Mouse (Mus musculus): ENCODE data around the gene Bpifa5. TPM values are rescaled to one million over a fixed set of nuclear protein-coding genes. Genes with fewer than 3 reads are reported as not detected.
"Not testable (repeated sequence)": the region's sequence is repeated elsewhere in the genome, so short reads cannot be mapped to it uniquely, and the experiment has no call there.

The Bpifa5 gene
- total RNA-seq (2021): not detected
- long read RNA-seq, experiment 1: 0 reads
- long read RNA-seq, experiment 2: 0 reads

- intact Hi-C loops (cut with DNase I): no loop called here
- DNase-seq (ENCODE audit: low spot score in 2 of 2): no peak
Observed at GRCm38 (mm10) chr2:154162307-154162706, at the start of gene Bpifa5. TSS of gene Bpifa5 (plus strand) at chr2:154162607.

- no peak for DNase-seq (ENCODE audit: low spot score in 2 of 2)
- intact Hi-C loops (cut with DNase I): no loop called here
Observed at GRCm38 (mm10) chr2:154117381-154117780, 45.0 kb upstream of the Bpifa5 start.

- no peak for DNase-seq (ENCODE audit: low spot score in 2 of 2)
- intact Hi-C loops (cut with DNase I): no loop called here
Observed at GRCm38 (mm10) chr2:154130120-154130519, 32.3 kb upstream of the Bpifa5 start, which contains the start of gene Bpifa3. TSS of gene Bpifa3 (plus strand) at chr2:154130336.

DNA sequence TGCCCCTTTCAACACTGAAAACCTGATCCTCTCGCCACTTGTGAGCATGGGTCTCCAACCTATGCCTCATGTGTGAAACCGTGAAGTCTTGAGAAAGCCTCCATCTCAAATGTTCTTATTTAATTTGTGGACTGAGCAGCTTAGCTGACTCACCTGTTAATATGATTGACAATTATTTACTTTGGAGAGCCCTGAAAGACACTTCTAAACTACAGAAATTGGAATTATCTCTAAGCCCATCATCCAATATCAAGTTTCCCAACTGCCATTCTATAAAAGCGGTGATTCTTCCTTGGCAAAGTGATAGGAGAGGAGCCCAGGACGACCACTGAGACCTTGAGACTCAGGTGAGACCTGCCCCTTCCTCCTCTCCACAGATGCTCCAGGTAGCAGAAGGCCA is 19.8 kb upstream of the Bpifa5 start, which contains the start of gene Bpifa1:
Gene Bpifa1, plus strand, starts transcription at position 301 of the 400 bp plus-strand sequence.
- DNase-seq (ENCODE audit: low spot score in 2 of 2): no peak
- intact Hi-C loops (cut with DNase I): no loop called here

- intact Hi-C loops (cut with DNase I): no loop called here
- peak; percentile 10 to 44 for DNase-seq (ENCODE audit: low spot score in 2 of 2)
Observed at GRCm38 (mm10) chr2:154143735-154144134, 18.7 kb upstream of the Bpifa5 start.

DNA sequence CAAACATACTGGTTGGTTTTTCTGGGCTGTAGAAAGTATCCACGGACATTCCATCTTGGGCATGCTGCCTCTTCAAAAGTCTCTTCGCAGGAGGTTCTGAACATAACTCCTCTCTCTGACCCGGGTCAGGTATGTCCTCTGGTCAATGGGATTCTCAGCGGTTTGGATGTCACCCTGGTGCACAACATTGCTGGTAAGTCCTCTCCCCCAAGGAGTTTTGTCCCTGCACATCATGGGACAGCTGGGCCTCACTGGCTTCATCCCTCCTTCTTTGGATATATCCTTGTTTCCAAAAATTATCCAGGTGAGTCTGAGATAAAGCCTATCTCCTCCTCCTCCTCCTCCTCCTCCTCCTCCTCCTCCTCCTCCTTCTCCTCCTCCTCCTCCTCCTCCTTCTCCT is 14.9 kb upstream of the Bpifa5 start:
- DNase-seq (ENCODE audit: low spot score in 2 of 2): no peak
- intact Hi-C loops (cut with DNase I): no loop called here

DNA sequence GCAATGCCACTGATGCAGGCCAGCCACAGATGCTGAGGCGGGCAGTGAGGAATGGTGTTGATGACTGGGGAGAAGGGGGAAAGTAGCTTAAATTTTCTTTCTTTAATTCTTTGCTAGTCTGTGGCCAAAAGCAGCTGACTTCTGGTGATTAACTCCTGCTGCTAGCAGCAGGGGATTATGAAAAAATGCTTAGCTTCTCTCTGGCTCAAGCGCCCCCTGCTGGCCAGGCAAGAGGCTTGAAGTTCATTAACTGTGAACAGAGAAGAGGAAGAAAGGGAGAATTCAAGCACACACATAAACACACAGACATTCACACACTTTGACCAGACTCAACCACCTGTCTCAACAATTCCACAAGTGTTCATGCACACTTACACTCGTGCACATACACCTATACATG is 4.0 kb upstream of the Bpifa5 start:
- intact Hi-C loops (cut with DNase I): no loop called here
- peak; percentile 13 to 53 for DNase-seq (ENCODE audit: low spot score in 2 of 2)

DNA sequence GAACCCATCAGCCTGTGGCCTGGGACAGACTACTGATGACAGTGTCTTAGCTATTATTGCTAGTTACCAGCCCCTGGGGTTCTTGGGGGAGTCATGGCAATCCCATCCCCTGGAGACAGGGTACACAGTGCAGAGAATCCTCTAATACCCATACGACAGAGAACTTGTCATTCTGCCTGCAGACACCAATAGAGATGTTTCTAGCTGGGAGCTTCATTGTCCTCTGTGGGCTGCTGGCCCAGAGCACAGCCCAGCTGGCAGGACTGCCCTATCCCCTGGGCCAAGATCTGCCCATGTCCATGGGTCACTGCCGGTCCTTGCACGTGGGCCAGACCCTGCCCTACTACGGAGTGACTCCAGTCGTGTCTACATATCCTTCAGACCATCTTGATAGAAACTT is 899 bp downstream of the Bpifa5 start:
- no peak for DNase-seq (ENCODE audit: low spot score in 2 of 2)
- intact Hi-C loops (cut with DNase I): no loop called here

- intact Hi-C loops (cut with DNase I): no loop called here
- no peak for DNase-seq (ENCODE audit: low spot score in 2 of 2)
Observed at GRCm38 (mm10) chr2:154169172-154169571, 6.8 kb downstream of the Bpifa5 start.

- intact Hi-C loops (cut with DNase I): no loop called here
- DNase-seq (ENCODE audit: low spot score in 2 of 2): no peak
Observed at GRCm38 (mm10) chr2:154171621-154172020, 9.2 kb downstream of the Bpifa5 start.

- intact Hi-C loops (cut with DNase I): no loop called here
- peak; percentile 44 to 69 for DNase-seq (ENCODE audit: low spot score in 2 of 2)
Observed at GRCm38 (mm10) chr2:154173313-154173712, 10.9 kb downstream of the Bpifa5 start.

DNA sequence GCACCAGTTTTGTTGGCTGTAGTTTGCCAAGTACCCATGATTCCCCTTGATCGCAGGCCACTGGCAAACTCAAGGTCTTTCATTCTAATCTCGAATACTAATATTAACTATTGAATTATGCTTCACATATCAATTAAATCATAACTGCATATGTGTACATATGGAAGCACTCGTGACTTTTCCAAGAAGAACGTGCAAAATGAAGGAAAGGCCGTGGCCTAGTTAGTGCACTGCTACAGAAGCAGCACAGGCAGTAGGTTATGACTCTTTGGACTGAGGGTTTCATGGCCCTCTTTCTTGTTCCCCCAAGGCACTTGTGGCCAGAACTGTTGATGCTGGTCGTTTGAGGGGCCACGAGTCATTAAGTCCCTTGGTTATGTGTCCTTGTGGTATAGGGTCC is 19.5 kb downstream of the Bpifa5 start:
- DNase-seq (ENCODE audit: low spot score in 2 of 2); intact Hi-C loops (cut with DNase I): not testable (repeated sequence)

GRCm38 (mm10) chr2:154183061-154183460 is 20.7 kb downstream of the Bpifa5 start:
- DNase-seq (ENCODE audit: low spot score in 2 of 2); intact Hi-C loops (cut with DNase I): not testable (repeated sequence)

GRCm38 (mm10) chr2:154185319-154185718 is 22.9 kb downstream of the Bpifa5 start:
- DNase-seq (ENCODE audit: low spot score in 2 of 2): no peak
- intact Hi-C loops (cut with DNase I): no loop called here

DNA sequence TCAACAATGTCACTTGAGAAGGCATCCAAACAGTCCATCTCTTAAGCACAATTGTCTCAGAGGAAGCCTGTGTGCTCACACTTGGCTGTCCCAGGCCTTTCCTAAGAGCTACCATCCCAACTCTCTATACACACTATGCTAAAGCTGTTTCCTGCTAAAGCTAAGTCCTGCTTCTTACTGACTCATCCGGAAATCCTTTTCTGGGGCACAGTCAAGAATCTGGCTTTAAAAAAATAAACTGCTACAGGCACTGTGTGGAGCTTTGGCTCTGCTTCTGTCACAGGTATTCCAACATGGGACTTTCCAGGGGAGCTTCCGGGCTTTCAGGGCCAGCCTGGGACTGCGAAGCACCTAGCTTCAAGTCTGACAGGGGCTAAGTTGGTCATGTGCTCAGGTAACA is 23.3 kb downstream of the Bpifa5 start:
- DNase-seq (ENCODE audit: low spot score in 2 of 2): no peak
- intact Hi-C loops (cut with DNase I): no loop called here

GRCm38 (mm10) chr2:154187468-154187867 is 25.1 kb downstream of the Bpifa5 start:
- intact Hi-C loops (cut with DNase I): no loop called here
- no peak for DNase-seq (ENCODE audit: low spot score in 2 of 2)

DNA sequence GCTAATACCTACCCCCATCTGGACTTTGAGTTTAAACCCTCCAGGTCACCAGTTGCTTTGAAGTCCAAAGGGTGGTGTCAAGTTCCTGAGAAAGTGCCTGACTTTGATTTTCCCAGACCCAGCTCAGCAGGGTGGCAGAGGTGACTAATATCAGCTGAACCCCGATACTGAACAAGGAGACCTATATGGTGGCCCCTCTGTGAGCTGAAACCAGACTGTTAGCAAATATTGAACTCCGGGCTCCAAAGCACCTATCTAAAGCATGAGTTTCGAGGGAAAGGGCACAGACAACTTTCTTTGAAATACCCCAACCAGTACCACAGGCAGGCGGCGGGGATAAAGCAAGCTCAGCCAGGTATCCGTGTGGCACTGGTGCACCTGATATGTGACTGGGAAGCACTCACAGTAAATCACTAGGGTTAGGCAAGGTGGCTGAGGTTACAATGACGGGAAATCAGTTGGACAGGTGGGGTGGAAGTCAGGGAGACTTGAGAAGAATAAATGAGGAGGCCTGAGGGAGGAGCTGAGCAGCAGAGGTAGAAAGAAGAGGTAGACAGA is 27.5 kb downstream of the Bpifa5 start:
- no peak for DNase-seq (ENCODE audit: low spot score in 2 of 2)
- intact Hi-C loops (cut with DNase I): no loop called here

GRCm38 (mm10) chr2:154190546-154191258 is 28.3 kb downstream of the Bpifa5 start, which contains the start of gene Bpifb1:
TSS of gene Bpifb1 (plus strand) at chr2:154190818.
- no peak for DNase-seq (ENCODE audit: low spot score in 2 of 2)
- intact Hi-C loops (cut with DNase I): no loop called here

DNA sequence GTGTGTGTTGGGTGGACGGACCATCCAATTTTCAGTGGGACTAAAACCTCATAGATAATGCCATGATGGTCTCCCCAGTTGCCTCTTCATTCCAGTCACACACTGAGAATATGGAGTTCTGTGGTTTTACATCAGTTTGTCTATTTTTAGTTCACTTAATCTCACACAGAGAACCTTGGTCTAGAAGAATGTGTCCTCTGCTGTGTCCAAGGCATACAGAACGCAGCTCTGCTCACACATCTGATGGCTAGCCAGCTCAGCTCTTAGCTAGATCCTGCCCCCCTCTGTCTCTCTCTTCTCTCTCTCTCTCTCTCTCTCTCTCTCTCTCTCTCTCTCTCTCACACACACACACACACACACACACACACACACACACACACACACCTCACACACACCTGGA is 29.7 kb downstream of the Bpifa5 start:
- DNase-seq (ENCODE audit: low spot score in 2 of 2): no peak
- intact Hi-C loops (cut with DNase I): no loop called here

DNA sequence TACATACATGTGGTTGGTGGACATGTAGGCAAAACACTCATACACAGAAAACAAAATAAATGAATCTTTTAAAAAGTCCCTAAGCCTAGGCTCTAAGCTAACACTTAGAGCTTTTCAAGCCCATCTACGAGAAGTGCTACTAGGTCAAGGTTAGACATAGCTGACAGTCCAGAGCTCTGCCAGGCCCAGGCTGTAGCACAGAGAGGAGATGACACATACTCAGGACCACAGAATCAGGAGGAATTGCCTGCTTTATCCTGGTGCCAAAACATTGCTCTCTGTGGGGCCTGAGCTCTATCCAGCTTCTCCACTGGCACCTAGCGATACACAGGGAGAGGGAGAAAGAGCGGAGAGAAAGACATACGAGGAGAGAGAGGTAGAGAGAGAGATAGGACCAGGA is 30.7 kb downstream of the Bpifa5 start:
- no peak for DNase-seq (ENCODE audit: low spot score in 2 of 2)
- intact Hi-C loops (cut with DNase I): no loop called here

- intact Hi-C loops (cut with DNase I): no loop called here
- no peak for DNase-seq (ENCODE audit: low spot score in 2 of 2)
Observed at GRCm38 (mm10) chr2:154193994-154194504, 31.6 kb downstream of the Bpifa5 start.

Measured in left cerebral cortex, postnatal 14 days (tissue).